Mouse (Mus musculus) embryonic stem cell, embryonic (primary cell): Measurements from ENCODE around the gene Ppm1h.

Source experiments
- CTCF ChIA-PET, 4 experiments: fragments of 300-600 bp in 2 of 4; fragments of 350-600 bp in 2 of 4; sonication (Branson Sonifier 250); formaldehyde crosslinking; loops; one replicate each; lab custom pipeline; 2022; ENCODE audit warnings: inconsistent platforms in 2 of 4; lab: Charles Lee
- POLR2A ChIA-PET, 4 experiments: fragments of 300-600 bp in 2 of 4; fragments of 350-600 bp in 2 of 4; sonication (Branson Sonifier 250); formaldehyde crosslinking; loops; one replicate each; lab custom pipeline; 2022; ENCODE audit warnings: antibody characterized with exemption in 4 of 4, inconsistent platforms in 1 of 4; lab: Charles Lee

The Ppm1h gene

DNA sequence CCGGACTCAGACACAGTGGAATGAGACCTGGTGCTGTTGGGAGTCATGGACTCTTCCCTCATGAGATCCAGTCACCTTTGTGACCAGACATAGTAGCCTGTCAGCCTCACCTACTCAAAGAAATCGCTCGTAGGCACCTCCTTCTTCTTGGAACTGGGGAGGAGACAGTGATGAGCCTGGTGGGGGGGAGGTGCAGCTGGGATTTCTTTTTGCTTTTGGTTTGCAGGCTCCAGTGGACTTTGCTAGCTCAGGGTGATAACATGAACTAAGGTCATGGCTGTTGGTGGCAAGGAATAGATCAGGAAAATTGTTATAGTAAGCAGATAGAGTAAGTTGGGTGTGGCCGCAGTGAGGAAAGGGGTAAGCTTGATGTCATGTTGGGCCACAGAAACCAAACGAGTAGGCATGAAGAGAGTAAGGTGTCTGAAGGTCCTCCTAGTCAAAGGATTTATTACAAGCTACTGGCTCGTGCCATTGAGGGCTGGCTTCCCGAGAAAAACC lies 56.8 kb downstream of the Ppm1h start:
- CTCF ChIA-PET: no interaction called here
- POLR2A ChIA-PET: no interaction called here

DNA sequence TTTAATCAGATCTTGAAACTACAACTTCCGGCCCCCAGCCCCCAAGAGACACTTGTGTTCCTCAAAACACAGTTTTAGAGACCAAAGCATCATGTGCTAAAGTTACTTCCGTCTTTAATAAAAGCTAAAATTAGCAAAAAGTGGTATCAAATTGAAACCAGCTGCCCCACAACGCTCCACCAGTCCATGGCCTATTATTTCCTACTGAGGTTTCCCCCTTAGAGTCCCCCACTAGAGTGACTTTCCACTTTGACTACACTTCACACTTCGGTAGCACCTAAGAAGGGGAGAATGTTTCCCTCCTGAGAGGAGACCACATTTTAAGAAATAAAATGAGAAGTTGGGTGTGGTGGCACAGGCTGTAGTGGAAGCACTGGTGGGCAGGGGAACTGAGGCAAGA lies 58.3 kb downstream of the Ppm1h start:
- ChIA-PET CTCF (no interaction called here), POLR2A (no interaction called here)

DNA sequence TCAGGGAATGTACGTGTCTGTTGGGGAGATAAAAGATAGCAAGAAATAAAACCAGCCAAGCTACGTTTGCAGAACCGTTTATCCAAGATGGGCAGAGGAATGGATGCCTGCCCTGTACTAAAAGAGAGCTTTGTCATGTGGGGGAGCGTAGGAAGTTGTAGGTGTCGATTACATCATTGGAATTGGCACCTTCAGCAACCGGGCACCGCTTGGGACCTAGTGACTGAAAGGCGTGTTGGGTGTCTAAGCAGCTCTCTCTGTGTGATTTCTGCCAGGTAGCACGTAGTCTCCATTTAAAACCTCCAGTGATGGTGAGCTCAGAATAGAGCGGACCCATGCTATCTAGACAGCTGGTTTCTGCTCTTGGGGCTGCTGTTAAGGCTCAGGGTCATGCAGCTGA lies 60.0 kb downstream of the Ppm1h start:
- CTCF ChIA-PET: no interaction called here
- POLR2A ChIA-PET: no interaction called here

DNA sequence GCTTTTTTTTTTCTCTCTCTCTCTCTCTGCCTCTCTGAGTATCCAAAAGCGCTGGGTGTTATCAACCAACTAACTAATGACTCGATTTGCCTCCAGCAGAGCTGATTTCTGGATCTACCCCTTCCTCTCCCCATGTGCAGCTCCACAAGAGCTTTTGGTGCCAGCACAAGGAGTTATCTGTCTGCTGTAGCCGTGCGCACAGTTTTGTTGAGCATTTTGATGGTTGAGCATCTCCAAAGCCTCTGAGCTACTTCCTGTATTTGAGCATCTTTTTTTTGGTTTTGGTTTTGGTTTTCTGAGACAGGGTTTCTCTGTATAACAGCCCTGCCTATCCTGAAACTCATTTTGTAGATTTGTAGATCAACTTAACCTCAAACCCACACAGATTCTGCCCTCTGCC lies 60.5 kb downstream of the Ppm1h start:
- ChIA-PET POLR2A (no interaction called here), CTCF (no interaction called here)

DNA sequence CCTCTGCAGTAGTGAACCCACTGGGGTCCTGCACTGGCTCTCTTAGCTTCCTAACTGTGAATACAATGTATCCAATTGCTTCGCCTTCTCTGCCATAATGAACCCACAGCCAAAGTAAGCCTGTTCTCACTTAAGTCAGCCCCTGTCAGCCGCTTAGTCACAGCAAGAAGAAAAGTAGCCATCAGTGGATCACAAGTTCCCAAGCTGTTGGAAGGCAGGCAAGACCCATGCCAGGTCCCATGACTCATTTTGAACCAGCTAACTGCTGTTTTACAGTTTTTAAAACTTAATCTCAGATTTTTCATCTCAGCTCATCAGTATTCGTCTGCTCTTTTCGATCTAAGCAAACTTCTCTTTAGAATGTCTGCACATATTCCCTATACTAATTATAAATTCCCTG lies 61.6 kb downstream of the Ppm1h start:
- ChIA-PET CTCF (interaction anchor here in 1 of 4 experiments (0.6 kb wide), 1 partner anchor 56 kb away, joined by 4 read pairs; no protein-coding TSS in a partner anchor), POLR2A (no interaction called here)

DNA sequence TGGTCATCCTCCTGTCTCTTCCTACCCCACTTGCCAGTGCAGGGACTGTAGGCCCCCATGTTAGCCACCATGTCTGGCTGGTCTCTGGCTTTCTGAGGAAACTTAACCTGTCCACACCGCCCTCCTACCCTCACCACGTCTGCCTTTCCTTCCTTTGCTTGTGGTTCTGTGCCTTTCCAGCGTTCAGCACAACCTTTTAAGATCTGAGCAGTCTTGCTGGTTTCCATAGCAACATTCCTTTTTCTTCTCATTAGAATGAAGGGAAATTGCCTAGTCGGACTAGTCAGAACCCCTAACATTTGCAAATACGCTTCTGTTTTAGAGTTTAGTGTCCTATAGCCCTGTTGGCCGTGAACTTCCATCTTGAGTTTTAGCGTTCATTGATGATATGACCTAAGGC lies 62.6 kb downstream of the Ppm1h start:
- CTCF ChIA-PET: no interaction called here
- POLR2A ChIA-PET: no interaction called here

DNA sequence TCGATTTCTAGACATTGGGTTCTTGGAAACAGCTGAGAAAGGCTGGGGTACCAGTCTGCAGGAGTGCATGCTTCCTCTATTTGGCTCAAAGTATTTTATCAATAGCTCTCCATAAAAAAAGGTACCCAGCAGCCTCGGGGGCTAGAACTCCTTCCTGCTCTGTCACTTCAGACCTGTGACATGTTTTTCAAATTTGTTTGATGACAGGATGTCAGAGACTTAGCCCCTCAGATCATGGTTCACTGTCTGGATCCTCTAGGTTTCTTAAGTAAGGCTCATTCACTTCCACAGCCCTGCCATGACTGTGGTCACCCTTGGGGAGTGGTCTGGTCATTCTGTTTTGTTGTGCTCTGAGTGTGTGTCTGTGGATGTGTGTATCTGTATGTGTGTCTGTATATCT lies 63.6 kb downstream of the Ppm1h start:
- POLR2A ChIA-PET: no interaction called here

DNA sequence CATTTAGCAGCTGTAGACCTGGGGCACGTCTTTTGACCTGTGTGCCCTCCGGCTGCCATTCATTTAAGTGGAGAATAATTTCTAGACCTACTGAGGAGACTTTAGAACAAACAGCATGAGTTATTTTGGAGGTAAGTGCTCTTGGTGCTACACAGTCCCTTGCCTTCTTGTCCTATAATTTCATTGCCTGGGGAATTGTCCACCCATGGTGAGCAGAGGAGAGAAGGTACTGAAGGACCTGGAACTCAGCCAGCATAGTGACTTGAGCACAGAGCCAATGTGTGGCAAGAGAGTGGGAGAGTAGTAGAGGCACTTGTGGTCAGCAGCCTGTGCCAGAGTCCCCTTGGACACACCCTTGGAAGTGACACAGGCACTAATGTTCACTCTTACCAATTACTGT lies 64.8 kb downstream of the Ppm1h start:
- ChIA-PET CTCF (no interaction called here), POLR2A (no interaction called here)

More for the DNA sequence above, 63.6 kb downstream of the Ppm1h start:
- CTCF ChIA-PET: no interaction called here

DNA sequence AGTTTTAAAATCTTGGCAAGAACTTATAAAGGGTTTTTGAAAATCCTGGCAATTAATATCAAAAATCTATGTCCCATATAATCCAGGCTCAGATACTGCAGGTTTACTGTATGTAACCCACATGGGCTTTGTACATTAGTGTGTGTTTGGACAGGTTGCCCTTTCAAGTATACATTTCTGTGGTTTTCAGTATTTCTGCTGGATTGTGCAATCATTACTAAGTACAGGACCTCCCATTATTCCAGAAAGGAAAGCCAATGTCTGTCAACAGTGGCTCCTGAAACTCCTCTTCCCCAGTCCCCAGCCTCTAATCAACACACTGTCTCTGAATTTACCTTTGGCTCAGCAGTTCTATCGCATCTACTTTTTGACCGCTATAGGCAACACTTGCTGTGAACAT lies 66.4 kb downstream of the Ppm1h start:
- ChIA-PET POLR2A (no interaction called here), CTCF (no interaction called here)

DNA sequence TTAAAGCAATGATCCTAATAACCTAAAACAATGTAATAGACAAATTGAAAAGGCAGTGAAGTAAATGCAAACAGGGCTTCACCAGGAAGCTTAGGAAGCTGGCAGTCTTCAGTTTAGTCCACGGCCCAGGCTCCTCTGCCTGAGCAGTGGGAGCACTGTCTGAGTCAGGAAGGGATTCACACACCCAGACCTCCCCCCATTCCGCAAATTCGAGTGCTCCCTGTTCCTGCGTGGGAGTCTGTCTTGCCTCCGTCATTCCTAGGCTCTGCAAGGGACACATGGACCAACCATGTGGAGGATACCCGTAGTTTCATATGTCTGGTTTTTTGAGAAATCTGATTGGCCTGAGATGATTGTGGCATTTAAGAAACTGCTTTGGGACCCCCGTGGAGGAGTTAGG lies 67.6 kb downstream of the Ppm1h start:
- CTCF ChIA-PET: no interaction called here
- POLR2A ChIA-PET: no interaction called here

DNA sequence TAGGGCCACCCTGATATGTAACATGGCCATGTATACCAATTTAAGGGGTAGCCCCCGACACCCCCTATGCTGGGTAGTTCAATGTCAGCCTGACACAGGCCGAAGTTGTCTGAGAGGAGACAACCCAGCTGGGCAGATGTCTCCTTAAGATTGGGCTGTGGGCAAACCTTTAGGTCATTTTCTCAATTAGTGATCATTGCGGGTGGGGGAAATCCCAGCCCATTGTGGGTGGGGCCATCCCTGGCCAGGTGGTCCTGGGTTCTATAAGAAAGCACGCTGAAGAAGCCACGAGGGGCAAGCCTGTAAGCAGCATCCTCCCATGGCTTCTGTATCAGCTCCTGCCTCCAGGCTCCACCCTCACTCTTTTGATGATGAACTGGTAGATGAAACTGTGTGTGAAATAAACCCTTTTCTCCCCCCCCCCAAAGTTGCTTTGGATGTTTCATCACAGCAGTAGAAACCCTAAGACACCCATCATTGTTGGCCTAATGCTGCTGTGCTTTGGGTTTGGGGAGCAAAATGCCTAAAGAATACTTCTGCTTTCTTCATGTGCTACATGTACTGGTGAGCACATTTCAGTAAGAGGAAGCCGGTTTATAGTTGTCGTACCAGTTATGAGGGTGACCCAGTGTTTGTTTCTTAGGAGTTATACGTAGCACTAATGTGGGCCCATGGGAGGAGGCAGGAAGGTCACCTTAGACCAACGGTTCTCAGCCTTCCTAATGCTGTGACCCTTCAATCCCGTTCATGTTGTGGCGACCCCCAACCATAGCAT lies 68.8 kb downstream of the Ppm1h start:
- CTCF ChIA-PET: no interaction called here
- POLR2A ChIA-PET: no interaction called here

DNA sequence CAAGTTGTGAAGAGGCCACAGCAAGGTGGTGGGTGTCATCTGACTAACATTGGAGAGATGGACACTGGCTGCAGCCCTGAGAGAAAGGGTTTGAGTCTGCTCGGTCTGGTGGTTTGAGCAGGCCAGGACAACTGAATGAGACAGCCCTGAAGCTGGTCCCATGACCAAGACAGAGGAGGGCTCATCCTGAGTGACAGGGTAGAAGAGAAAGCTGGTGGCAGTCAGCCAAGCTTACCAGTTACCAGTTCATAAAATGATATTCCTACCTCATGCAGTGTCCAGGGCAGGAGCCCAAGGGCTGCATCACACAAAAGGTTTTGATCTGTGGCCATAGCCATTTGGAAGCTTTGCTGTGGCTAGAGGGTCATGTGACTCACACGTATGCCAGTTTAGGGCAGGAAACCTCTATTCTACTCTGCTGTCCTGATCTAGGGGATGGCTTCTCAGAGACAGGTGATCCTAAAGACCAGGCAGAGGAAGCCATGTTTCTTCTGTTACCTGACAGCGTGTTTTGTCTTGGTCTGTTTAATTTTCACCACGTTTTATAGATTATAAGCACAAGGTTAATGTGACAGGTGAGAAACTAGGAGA lies 69.9 kb downstream of the Ppm1h start:
- CTCF ChIA-PET: no interaction called here
- POLR2A ChIA-PET: no interaction called here

DNA sequence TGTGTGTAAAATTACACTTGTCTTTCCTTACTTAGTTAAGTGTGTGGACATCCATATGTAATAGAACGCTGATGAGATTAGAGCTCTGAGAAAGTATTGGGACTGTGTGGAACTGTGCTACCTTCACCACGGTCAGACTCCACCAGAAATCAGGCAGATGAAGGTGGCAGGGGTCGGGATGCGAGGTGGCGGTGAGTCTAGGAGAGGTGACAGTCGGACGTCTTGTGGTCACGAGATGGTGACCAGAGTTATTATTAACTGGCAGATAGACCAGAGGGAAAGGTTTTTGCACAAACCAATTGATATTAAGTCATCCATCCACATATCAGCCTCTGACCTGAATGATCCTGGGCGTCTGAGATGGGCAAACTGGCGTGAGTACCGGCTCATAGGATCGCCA lies 70.5 kb downstream of the Ppm1h start:
- CTCF ChIA-PET: no interaction called here
- POLR2A ChIA-PET: no interaction called here

DNA sequence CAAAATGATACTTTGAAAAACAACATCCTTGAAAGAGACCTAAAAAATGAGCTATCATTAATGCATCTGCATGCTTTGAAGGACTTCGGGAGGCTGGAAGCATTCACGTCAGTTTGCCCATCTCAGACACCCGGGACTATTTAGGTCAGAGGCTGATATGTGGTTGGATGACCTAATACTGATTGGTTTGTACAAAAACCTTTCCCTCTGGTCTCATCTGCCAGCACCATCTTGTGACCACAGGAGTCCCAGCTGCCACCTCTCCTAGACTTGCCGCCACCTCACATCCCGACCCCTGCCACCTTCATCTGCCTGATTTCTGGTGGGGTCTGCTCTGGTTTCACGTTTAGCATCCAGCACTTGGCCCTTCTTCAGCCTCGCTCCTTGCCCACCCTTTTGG lies 71.3 kb downstream of the Ppm1h start:
- ChIA-PET POLR2A (no interaction called here), CTCF (no interaction called here)

DNA sequence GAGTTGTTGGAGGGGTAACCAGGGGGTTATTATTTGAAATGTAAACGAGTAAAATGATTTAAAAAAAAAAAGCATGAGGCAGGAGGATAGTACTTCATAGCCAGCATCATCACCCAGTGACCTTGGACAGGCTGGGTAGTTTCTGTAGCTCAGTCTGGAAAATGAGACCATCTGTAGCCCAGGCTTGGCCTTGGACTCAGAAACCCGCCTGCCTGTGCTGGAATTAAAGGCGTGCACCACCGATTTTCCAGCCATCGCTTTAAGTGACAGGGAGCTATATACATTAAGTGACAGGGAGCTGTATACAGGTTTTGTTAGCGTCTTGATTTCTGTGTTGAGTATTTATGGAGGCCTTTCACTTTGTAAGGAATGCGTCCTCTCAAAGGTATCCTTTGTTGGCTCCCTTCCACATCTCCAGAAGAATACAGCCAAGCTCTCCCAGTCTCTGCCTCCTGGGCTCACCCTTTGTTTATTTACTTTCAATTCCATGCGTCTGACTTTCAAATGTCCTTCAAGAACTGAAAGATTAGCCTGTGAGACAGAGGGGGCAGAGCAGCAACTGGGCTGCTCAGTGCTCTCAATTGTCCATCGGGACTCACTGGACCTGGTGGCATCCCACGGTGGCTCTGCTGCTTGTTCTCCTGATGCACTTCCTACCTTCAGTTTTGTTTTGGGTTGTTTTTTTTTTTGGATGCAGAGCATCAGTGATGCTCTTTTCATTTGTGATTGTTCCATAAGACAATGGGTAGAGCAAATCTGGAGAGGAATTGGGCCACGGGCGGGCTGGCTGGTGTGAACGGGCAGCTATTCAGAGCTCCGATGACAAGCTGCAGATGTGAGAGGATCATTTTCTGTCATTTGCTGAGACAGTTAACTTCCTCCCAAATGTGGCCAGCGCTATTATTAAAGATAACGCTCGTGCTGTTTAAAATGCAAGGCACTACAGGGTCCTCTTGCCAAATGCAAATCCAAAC lies 74.7 kb downstream of the Ppm1h start:
- POLR2A ChIA-PET: interaction anchor here in 2 of 4 experiments (0.5 to 0.7 kb wide), 3 partner anchors 70 to 352 kb away, joined by 3 to 7 read pairs (median 3); no protein-coding TSS in a partner anchor

DNA sequence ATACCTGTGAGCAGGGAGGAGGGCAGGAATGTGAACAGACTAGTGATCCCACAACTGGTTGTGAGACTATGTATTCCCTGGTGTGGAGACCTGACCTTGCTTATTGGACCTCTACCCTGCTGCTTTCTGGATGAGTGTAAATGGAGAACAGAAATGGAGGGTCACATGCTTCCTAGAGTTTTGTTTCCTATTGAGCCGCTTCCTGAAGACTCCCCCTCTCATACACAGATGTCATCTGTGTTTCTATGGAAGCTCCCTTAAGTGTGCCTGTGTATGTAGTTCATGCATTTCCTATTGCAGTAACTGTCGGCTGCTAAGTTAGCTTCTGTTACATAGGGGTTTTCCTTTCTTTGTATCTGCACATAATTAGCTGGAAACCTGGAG lies 75.4 kb downstream of the Ppm1h start:
- ChIA-PET POLR2A (no interaction called here), CTCF (interaction anchor here in 1 of 4 experiments (0.6 kb wide), 1 partner anchor 1901 kb away, joined by 3 read pairs; no protein-coding TSS in a partner anchor)

More for the DNA sequence above, 74.7 kb downstream of the Ppm1h start:
- CTCF ChIA-PET: interaction anchor here in 1 of 4 experiments (0.6 kb wide), 1 partner anchor 1902 kb away, joined by 3 read pairs; no protein-coding TSS in a partner anchor

DNA sequence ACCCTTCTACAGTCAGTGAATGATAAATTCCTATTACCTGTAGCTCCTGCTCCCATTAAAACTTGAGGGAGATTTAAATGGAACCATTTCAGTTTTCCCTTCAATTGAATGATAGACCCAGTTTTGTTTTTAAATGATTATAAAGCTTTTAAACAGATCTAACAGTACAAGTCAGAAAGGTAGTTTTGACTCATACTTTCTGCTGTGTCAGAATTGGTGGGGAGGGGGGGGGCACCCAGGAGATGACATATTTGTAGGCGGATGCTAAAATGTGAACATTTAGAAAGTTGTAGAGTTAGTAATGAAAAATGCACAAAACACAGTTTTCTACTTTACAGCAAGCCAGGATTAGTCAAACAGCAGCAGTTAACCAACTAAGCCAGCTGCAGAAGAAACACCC lies 76.4 kb downstream of the Ppm1h start:
- CTCF ChIA-PET: interaction anchor here in 1 of 4 experiments (0.6 kb wide), 1 partner anchor 174 kb away, joined by 4 read pairs; no protein-coding TSS in a partner anchor
- POLR2A ChIA-PET: interaction anchor here in 1 of 4 experiments (0.6 to 0.7 kb wide), 2 partner anchors 26 to 963 kb away, joined by 3 to 5 read pairs; no protein-coding TSS in a partner anchor

DNA sequence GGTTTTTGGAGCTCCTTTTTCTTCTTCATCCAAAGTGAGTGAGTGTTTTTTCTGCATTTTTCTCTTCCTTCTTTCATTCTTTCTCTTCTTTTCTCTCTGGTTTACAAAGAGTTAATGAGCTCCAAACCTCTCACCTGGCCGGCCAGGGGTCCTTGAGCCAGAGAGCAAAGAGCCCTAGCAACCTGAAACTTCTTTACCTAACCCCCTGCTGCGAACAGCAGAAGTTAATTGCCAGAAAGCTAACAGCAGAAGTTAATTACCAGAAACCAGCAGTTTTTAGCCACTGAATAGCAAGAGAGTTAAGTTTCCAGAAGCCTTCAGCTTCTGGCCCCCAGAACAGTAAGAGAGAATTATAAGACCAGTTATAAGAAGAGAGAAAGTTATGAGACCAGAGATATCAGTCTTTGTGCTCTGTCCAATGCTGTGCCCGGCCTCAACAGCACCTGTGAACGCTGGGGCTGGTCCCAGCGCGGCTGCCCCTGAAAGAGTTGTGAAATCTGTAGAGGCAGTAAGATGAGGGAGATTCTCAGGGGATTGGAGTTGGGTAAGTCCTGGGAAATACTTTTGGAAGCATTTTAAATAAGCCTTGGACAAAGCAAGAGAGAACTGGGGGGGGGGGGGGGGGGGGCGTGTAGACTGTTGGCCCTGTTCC lies 78.4 kb downstream of the Ppm1h start:
- POLR2A ChIA-PET: interaction anchor here in 3 of 4 experiments (0.6 to 2.7 kb wide), 4 partner anchors 12 to 228 kb away, joined by 3 to 7 read pairs (median 4); partner anchors contain the start of gene Ppm1h (in 1 of the 3)
- CTCF ChIA-PET: interaction anchor here in 2 of 4 experiments (0.7 to 0.8 kb wide), 2 partner anchors 11 to 248 kb away, joined by 4 to 10 read pairs; no protein-coding TSS in a partner anchor
